Mouse (Mus musculus) olfactory bulb, adult 2 months (tissue): ENCODE measurements at regions not wholly inside any gene's neighbourhood (a gene's known extent, or its start where the extent isn't known, plus 50 kb on each side); places are given as distances from the start of the nearest gene placed in this dataset.

Experiments
- H3K27ac ChIP-seq: fragments of 200-500 bp; 2 replicates; pipeline ENCODE4 v1.5.1; 2012; ENCODE audit warnings: low read depth, low read length; ENCODE audit not compliant: insufficient read depth
- H3K4me1 ChIP-seq: fragments of 200-500 bp; 2 replicates; pipeline ENCODE4 v1.6.1; 2012; ENCODE audit warnings: low read length; ENCODE audit not compliant: control insufficient read depth, insufficient read depth
- H3K4me3 ChIP-seq: fragments of 200-500 bp; 2 replicates; pipeline ENCODE4 v1.5.1; 2012; ENCODE audit warnings: mild to moderate bottlenecking, low read depth, low read length, moderate library complexity; ENCODE audit not compliant: insufficient read depth
- CTCF ChIP-seq: fragments of 200-500 bp; IDR thresholded peaks from 2 replicates; pipeline ENCODE4 v1.5.1; 2012; ENCODE audit warnings: low read depth, mild to moderate bottlenecking, low read length, moderate library complexity; ENCODE audit not compliant: insufficient read depth
- POLR2A ChIP-seq: fragments of 200-500 bp; IDR thresholded peaks from 2 replicates; pipeline ENCODE4 v1.6.1; 2012; ENCODE audit warnings: mild to moderate bottlenecking, low read depth, low read length, moderate library complexity; ENCODE audit not compliant: insufficient read depth
- WGBS: fragments of 180-500 bp; shearing (Covaris S2); methylation state at CpG from one replicate; pipeline ENCODE4 v1.1.7; 2018; 5-methylcytosine and 5-hydroxymethylcytosine counted together

DNA sequence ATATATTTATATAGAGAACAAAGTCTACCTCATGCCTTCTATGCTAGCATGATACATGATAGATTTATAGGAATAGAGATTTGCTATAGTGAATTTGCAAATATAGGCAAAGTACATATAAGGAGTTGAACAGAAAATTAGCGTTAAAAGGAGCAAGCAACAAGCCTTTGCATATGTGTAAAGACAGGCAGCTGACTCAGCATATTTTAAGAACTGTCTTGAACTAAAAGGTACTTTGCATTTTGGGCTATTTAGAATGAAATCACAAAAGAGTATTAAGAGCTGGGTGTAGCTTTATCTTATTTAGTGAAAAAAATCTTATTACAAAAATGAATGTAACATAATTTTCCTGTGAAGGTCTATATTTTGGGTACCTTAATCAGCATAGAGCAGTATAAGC is 149.9 kb upstream of the Syt1 start:
- Histone ChIP-seq H3K4me1 (no peaks in the 10 kb centered on the region), H3K4me3 (no peak overlapping the region), H3K27ac (no peak overlapping the region)
- TF ChIP-seq CTCF (no peak), POLR2A (no peak)
- 86% methylated on average over 1 of the region's 1 CpGs for WGBS

DNA sequence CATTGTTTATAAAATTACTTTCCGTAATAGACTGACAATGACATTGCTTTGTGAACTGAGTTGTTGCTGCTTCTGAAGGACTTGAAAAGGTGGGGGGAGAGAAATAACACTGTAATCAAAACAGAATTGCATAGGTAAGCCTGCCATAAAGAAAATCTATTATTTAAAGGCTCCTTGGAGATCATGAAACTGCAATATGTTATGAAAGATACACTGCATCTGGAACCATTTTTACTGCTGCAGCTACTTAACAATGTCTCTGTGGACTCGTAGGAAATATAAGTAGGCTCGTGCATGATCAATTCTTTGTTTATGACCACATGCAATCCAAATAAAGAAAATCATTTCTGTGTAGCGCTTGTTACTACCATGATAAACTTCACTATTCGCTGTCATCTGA is 145.0 kb upstream of the Syt1 start:
- Histone ChIP-seq H3K4me1 (no peaks in the 10 kb centered on the region), H3K4me3 (no peak overlapping the region), H3K27ac (no peak overlapping the region)
- 93% methylated on average over 5 of the region's 5 CpGs for WGBS
- no peak for TF ChIP-seq POLR2A
- TF ChIP-seq CTCF: no peak

DNA sequence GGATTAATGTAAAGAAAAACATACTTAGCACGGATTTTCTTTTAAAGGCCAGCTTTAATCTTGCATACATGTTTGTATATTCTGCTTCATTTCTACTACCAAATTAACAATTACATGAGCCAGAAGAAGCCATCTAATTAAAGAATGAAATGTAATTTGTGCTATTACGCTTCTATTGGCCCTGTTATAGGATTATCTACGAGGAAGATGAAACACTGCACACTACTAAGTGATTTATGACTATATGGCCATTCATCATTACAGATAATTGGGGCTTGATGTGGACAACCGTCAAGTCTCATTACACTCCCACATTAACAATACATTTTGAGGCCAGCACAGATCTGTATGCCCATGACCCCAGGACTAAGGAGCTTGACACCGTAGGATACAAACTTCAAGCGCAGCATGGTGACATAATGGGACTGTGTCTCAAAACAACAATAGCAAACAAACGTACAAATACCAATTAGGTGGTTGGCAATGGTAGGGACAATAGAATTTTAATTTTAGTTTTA is 129.7 kb upstream of the Syt1 start:
- no peak for TF ChIP-seq POLR2A
- TF ChIP-seq CTCF: no peak
- no peaks in the 10 kb centered on the region for H3K4me1 ChIP-seq
- H3K4me3 ChIP-seq: no peak overlapping the region
- H3K27ac ChIP-seq: no peak overlapping the region
- 84% methylated on average over 7 of the region's 7 CpGs for WGBS

DNA sequence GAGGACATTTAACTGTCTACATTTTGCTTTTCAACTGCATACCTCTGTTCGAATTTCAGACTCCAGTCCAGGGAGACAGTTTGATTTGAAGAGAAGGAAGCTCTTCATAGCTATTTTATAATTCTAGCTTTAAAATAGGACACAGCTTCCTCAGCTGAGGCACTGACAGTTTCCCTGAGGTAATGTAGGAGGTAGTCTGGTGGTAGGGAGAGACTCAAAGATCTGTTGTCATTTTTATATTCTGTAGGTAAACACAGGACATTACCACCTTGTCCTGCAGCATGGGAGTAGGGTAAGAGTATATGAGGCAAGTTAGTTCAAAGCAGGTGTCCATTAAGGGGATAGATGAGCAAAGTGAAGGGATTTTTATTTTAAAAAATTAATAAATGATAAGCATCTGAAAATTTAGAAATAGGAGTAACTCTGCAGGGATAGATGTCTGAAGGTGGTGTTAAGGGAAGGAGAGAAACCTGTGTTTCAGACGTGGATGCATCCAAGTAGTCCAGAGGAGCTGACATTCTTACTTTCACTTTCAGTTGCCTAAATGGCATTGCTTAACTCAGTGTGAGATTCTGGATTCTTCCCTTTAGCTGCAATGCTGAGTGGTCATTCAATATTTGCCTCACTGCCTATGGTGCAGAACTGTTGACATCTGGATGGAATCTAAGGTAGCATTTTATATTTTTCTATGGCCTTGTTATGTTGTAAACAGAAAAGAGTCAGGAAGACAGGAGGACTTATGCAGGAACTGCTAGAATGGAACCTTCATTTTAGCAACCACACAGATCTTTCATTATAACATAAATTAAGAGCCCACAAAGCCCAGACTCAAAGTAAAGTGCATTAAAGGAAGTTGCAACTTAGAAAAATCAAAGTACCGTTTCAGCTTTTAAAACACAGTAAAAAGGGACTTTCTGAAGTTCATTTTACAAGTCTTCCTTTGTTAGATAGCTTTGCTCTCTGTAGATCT is 126.3 kb upstream of the Syt1 start:
- no peaks in the 10 kb centered on the region for H3K4me1 ChIP-seq
- H3K4me3 ChIP-seq: no peak overlapping the region
- 57% methylated on average over 3 of the region's 3 CpGs for whole genome bisulfite sequencing
- H3K27ac ChIP-seq: no peak overlapping the region
- TF ChIP-seq CTCF (no peak), POLR2A (no peak)

DNA sequence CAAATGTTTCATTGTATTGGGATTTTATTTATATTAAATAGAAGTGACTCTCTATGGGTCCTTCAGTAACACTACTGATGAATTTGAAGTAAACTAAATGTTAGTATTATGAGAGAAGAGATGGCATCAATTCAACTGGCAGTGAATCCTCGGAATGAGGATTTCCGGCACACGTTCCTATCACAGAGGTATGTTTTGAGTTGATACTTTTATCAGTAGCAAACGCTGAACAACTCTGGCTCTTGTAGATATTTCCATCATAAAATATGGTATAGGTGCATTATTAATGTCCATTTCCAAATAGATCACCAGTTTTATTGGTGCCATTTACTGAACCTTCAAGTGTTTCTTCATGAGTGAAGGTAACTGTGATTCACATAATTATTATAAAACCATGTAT is 123.7 kb upstream of the Syt1 start:
- WGBS: 95% methylated on average over 4 of the region's 4 CpGs
- no peak for TF ChIP-seq POLR2A
- TF ChIP-seq CTCF: no peak
- H3K27ac ChIP-seq: no peak overlapping the region

DNA sequence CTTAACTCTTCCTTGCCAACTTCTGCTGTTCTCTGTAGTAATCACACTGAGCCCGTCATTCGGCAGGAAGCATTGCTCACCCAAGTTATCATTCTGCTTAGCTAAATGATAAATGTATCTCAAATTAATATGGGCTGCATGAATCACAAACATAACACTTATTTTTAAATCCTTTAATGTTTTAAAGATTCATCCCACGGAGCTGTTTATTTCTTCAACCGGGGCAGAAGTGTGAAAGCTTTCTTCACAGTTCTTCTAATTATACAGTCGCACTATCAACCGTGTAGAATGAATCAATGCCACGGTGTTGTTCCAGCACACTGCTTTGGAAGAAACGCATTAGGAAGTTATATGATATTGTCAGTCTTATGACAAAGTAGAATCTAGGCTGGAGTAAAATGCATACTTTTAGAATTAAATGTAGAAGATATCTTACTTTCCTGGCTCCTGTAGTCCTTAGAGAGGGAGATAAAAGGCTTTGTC is 121.3 kb upstream of the Syt1 start:
- H3K27ac ChIP-seq: no peak overlapping the region
- H3K4me3 ChIP-seq: no peak overlapping the region
- H3K4me1 ChIP-seq: no peaks in the 10 kb centered on the region
- TF ChIP-seq CTCF (no peak), POLR2A (no peak)
- 57% methylated on average over 8 of the region's 8 CpGs for WGBS

More for the DNA sequence above, 123.7 kb upstream of the Syt1 start:
- H3K4me1 ChIP-seq: no peaks in the 10 kb centered on the region
- no peak overlapping the region for H3K4me3 ChIP-seq

DNA sequence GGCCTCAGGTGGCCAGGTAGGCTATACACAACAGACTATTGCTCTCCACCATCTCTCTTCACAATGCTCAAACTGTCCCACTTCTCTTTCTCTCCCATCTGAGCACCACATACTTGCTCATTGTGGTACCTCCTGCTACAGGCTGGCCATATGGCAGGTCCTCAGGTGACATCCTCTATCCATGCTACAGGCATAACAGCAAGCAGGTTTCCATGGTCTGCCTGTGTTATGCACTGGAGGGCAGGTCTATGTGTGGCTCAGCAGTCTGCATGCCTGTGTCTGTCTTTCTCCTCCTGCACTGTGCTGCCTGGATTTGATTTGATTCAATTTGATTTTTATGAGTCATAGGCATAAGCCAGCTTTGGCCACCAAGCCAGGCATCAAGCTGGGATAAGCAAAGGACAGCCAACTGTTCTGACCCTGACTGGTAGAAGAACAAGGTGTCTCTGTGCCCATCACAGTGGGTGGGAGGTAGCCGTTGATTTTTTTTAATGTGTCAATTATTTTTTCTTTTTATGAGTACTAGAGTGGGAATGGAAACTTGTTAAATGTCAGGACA is 118.8 kb upstream of the Syt1 start:
- 76% methylated on average over 1 of the region's 1 CpGs for WGBS
- TF ChIP-seq POLR2A (no peak), CTCF (no peak)
- H3K4me3 ChIP-seq: no peak overlapping the region
- H3K4me1 ChIP-seq: no peaks in the 10 kb centered on the region
- no peak overlapping the region for H3K27ac ChIP-seq

- TF ChIP-seq POLR2A (no peak), CTCF (no peak)
- WGBS: 90% methylated on average over 3 of the region's 3 CpGs
- H3K27ac ChIP-seq: no peak overlapping the region
Measured at GRCm38 (mm10) chr10:109129068-109129467, 118.3 kb upstream of the Syt1 start.

GRCm38 (mm10) chr10:109126699-109127098 is 115.9 kb upstream of the Syt1 start:
- H3K4me3 ChIP-seq: no peak overlapping the region
- WGBS: 47% methylated on average over 2 of the region's 2 CpGs
- no peak for TF ChIP-seq CTCF
- no peak for TF ChIP-seq POLR2A
- H3K27ac ChIP-seq: no peak overlapping the region
- no peaks in the 10 kb centered on the region for H3K4me1 ChIP-seq

More at GRCm38 (mm10) chr10:109129068-109129467, 118.3 kb upstream of the Syt1 start:
- no peaks in the 10 kb centered on the region for H3K4me1 ChIP-seq
- no peak overlapping the region for H3K4me3 ChIP-seq
